Mouse (Mus musculus) kidney, postnatal 0 days (tissue): Measurements from ENCODE around the gene Galk2. TPM values are rescaled to one million over a fixed set of nuclear protein-coding genes. Genes with fewer than 3 reads are reported as not detected.

Experiments
- ATAC-seq: fragments of 200-750 bp; cut with Nextera tagmentation; replicated peaks from 2 replicates; pipeline ENCODE4 v1.8.0; 2017; ENCODE audit warnings: low read depth, moderate number of reproducible peaks, moderate TSS enrichment, moderate library complexity; ENCODE audit not compliant: low FRiP score
- DNase-seq: peaks from one replicate; pipeline ENCODE4 v3.0.0-alpha.2; 2016; ENCODE audit warnings: low spot score
- H3K27ac ChIP-seq: fragments of 300-500 bp; sonication (generic); 2 replicates; pipeline ENCODE4 v1.5.1; 2014; ENCODE audit warnings: mild to moderate bottlenecking
- H3K27me3 ChIP-seq: fragments of 300-500 bp; sonication (generic); 2 replicates; pipeline ENCODE4 v1.6.1; 2014; ENCODE audit warnings: low read length, mixed read lengths; ENCODE audit not compliant: insufficient read depth
- H3K36me3 ChIP-seq: fragments of 300-500 bp; sonication (generic); 2 replicates; pipeline ENCODE4 v1.6.1; 2014; ENCODE audit warnings: low read length, mixed read lengths; ENCODE audit not compliant: insufficient read depth
- H3K4me1 ChIP-seq: fragments of 300-500 bp; sonication (generic); replicated peaks from 2 replicates; pipeline ENCODE4 v1.6.1; 2014; ENCODE audit warnings: antibody characterized with exemption, low read length, mixed read lengths; ENCODE audit not compliant: insufficient read depth
- H3K4me2 ChIP-seq: fragments of 300-500 bp; sonication (generic); 2 replicates; pipeline ENCODE4 v1.6.1; 2014; ENCODE audit warnings: mild to moderate bottlenecking, low read length, moderate library complexity, mixed read lengths
- H3K4me3 ChIP-seq: fragments of 300-500 bp; sonication (generic); replicated peaks from 2 replicates; pipeline ENCODE4 v1.5.1; 2014; ENCODE audit warnings: low read depth, low read length
- H3K9ac ChIP-seq: fragments of 300-500 bp; sonication (generic); 2 replicates; pipeline ENCODE4 v1.6.1; 2014; ENCODE audit warnings: low read depth, low read length
- H3K9me3 ChIP-seq: fragments of 300-500 bp; sonication (generic); replicated peaks from 2 replicates; pipeline ENCODE4 v1.6.1; 2016; ENCODE audit warnings: low read length, inconsistent platforms, mixed read lengths
- CTCF ChIP-seq: IDR thresholded peaks from 2 replicates; pipeline ENCODE4 v1.5.1; 2016; ENCODE audit warnings: antibody characterized with exemption, low read depth, mild to moderate bottlenecking, moderate library complexity
- WGBS: fragments of 180-500 bp; shearing (Covaris S2); extraction: QIAGEN DNeasy Blood & Tissue Kit; methylation state at CpG from one replicate; pipeline ENCODE4 v1.1.7; 2014; 5-methylcytosine and 5-hydroxymethylcytosine counted together
- polyA plus RNA-seq: library from polyadenylated mRNA; unstranded; fragments of >200 nt; fragmentation: Nextera tagmentation; extraction: Ambion mirVana; gene quantifications from 2 replicates; pipeline ENCODE4 v1.2.1, GENCODE M21; 2015

Galk2 gene
- polyA plus RNA-seq, 1 experiment from 2014 or later = 60.6 TPM

GRCm38 (mm10) chr2:125907580-125908255 is 48.8 kb downstream of the Galk2 start:
- no peaks in the 10 kb centered on the region for H3K9me3 ChIP-seq
- TF ChIP-seq CTCF = no peak
- DNase-seq (no peak), ATAC-seq (no peak)
- WGBS = 84% methylated on average over 4 of the region's 4 CpGs
- no peak overlapping the region for H3K9ac ChIP-seq
- 0 out of 2 replicates have a peak, but pooled peaks cover 4% of the 10 kb centered on the region for H3K36me3 ChIP-seq
- H3K4me3 ChIP-seq = no peak overlapping the region
- H3K4me2 ChIP-seq = no peak overlapping the region
- no peaks in the 10 kb centered on the region for H3K4me1 ChIP-seq
- no peak overlapping the region for H3K27ac ChIP-seq
- H3K27me3 ChIP-seq = no peaks in the 10 kb centered on the region

- H3K9ac ChIP-seq = no peak overlapping the region
- DNase-seq (no peak), ATAC-seq (no peak)
- TF ChIP-seq CTCF = no peak
- no peaks in the 10 kb centered on the region for H3K4me1 ChIP-seq
- H3K27ac ChIP-seq = no peak overlapping the region
- no peak overlapping the region for H3K4me2 ChIP-seq
- WGBS = 53% methylated on average over 1 of the region's 1 CpGs
- no peak overlapping the region for H3K4me3 ChIP-seq
- H3K9me3 ChIP-seq = no peaks in the 10 kb centered on the region
- 0 out of 2 replicates have a peak, but pooled peaks cover 3% of the 10 kb centered on the region for H3K36me3 ChIP-seq
- H3K27me3 ChIP-seq = no peaks in the 10 kb centered on the region
Measured at GRCm38 (mm10) chr2:125914167-125914566, 55.3 kb downstream of the Galk2 start.

- no peaks in the 10 kb centered on the region for H3K9me3 ChIP-seq
- no peak overlapping the region for H3K9ac ChIP-seq
Measured at GRCm38 (mm10) chr2:125914713-125915112, 55.8 kb downstream of the Galk2 start.

GRCm38 (mm10) chr2:125916652-125917296 is 57.9 kb downstream of the Galk2 start:
- 0 out of 2 replicates have a peak, but pooled peaks cover 3% of the 10 kb centered on the region for H3K36me3 ChIP-seq
- no peak overlapping the region for H3K27ac ChIP-seq
- ATAC-seq (no peak), DNase-seq (peak; percentile 9)
- no peaks in the 10 kb centered on the region for H3K4me1 ChIP-seq
- H3K4me2 ChIP-seq = no peak overlapping the region
- H3K9ac ChIP-seq = no peak overlapping the region
- H3K4me3 ChIP-seq = no peak overlapping the region
- WGBS = 43% methylated on average over 11 of the region's 11 CpGs
- H3K27me3 ChIP-seq = no peaks in the 10 kb centered on the region
- TF ChIP-seq CTCF = no peak
- no peaks in the 10 kb centered on the region for H3K9me3 ChIP-seq

More at GRCm38 (mm10) chr2:125914713-125915112, 55.8 kb downstream of the Galk2 start:
- TF ChIP-seq CTCF = no peak
- Histone ChIP-seq H3K27me3 (no peaks in the 10 kb centered on the region), H3K4me1 (no peaks in the 10 kb centered on the region), H3K4me2 (no peak overlapping the region), H3K27ac (no peak overlapping the region), H3K4me3 (no peak overlapping the region), H3K36me3 (0 out of 2 replicates have a peak, but pooled peaks cover 3% of the 10 kb centered on the region)
- no peak for DNase-seq
- no peak for ATAC-seq

GRCm38 (mm10) chr2:125917297-125917679 is 58.4 kb downstream of the Galk2 start:
- ATAC-seq (no peak), DNase-seq (no peak)
- WGBS = 85% methylated on average over 3 of the region's 3 CpGs
- peaks cover 3% of the 10 kb centered on the region; the same call in 1 of the 2 replicates for H3K36me3 ChIP-seq
- no peak overlapping the region for H3K4me2 ChIP-seq
- H3K27me3 ChIP-seq = no peaks in the 10 kb centered on the region
- H3K27ac ChIP-seq = no peak overlapping the region
- TF ChIP-seq CTCF = no peak
- no peaks in the 10 kb centered on the region for H3K9me3 ChIP-seq
- H3K4me3 ChIP-seq = no peak overlapping the region
- H3K9ac ChIP-seq = no peak overlapping the region
- H3K4me1 ChIP-seq = no peaks in the 10 kb centered on the region

- Histone ChIP-seq H3K9ac (no peak overlapping the region), H3K36me3 (peaks cover 3% of the 10 kb centered on the region; the same call in 1 of the 2 replicates), H3K9me3 (no peaks in the 10 kb centered on the region), H3K4me3 (no peak overlapping the region), H3K4me2 (no peak overlapping the region), H3K27me3 (no peaks in the 10 kb centered on the region), H3K27ac (no peak overlapping the region), H3K4me1 (no peaks in the 10 kb centered on the region)
- no peak for TF ChIP-seq CTCF
- WGBS = 74% methylated on average over 5 of the region's 5 CpGs
- DNase-seq = no peak
- no peak for ATAC-seq
Measured at GRCm38 (mm10) chr2:125921273-125921672, 62.4 kb downstream of the Galk2 start.
